Mouse (Mus musculus): Measurements from ENCODE around the gene Kpna4. TPM values are rescaled to one million over a fixed set of nuclear protein-coding genes. Genes with fewer than 3 reads are reported as not detected.

Kpna4 gene
- total RNA-seq, 2 experiments from 2014 or later = 62.2 to 69.6 TPM

DNA sequence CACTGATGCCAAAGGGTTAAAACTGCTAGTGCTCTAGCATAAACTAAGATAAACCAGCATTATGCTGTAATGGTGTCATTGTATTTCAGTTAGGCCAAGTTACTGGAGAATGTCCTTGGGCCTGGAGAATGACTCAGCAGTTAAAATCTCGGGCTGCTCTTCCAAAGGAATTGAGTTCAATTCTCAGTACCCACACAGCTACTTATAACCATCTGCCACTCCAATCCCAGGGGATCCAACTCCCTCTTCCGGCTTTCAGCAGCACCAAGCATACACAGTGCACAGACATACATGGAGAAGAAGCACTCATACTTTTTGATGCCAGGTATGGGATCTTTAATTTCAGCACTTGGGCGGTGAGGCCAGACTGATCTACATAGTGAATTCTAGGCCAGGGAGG, 8.1 kb downstream of the Kpna4 start:
- intact Hi-C loops (cut with DNase I) = no loop called here

DNA sequence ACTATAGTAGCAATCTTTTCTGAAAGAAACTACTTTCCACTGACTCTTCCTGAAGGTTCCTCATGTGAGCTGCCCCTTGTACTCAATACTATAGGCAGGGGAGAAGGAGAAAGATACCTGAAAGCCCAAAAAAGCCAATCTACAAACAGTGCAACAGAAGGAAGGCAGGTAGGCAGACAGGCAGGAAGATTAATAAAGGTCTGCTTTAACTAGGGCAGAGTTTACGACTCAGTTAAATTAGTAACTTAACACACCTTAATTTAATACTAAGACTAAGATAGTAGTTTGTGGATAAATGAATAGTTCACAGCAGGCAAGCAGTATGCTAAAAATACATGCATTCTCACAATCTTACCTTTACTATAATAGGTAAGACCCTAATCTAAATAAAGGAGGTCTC, 12.2 kb downstream of the Kpna4 start:
- intact Hi-C loops (cut with DNase I) = no loop called here
- no peak for DNase-seq (ENCODE audit: extremely low spot score in 1 of 2, low spot score in 2 of 2)

More for the DNA sequence above, 8.1 kb downstream of the Kpna4 start:
- DNase-seq (ENCODE audit: extremely low spot score in 1 of 2, low spot score in 2 of 2) = no peak

- DNase-seq (ENCODE audit: extremely low spot score in 1 of 2, low spot score in 2 of 2) = no peak
- intact Hi-C loops (cut with DNase I) = no loop called here
Observed at GRCm38 (mm10) chr3:69113956-69114355, 13.0 kb downstream of the Kpna4 start.

- intact Hi-C loops (cut with DNase I) = no loop called here
- DNase-seq (ENCODE audit: extremely low spot score in 1 of 2, low spot score in 2 of 2) = no peak
Observed at GRCm38 (mm10) chr3:69109079-69109478, 17.8 kb downstream of the Kpna4 start.

- DNase-seq (ENCODE audit: extremely low spot score in 1 of 2, low spot score in 2 of 2) = no peak
- intact Hi-C loops (cut with DNase I) = no loop called here
Observed at GRCm38 (mm10) chr3:69094456-69094855, 32.5 kb downstream of the Kpna4 start.

GRCm38 (mm10) chr3:69064005-69064404, 62.9 kb downstream of the Kpna4 start:
- peak in 1 of 2 experiments; percentile 26 for DNase-seq (ENCODE audit: extremely low spot score in 1 of 2, low spot score in 2 of 2)
- intact Hi-C loops (cut with DNase I) = no loop called here

- intact Hi-C loops (cut with DNase I) = no loop called here
- no peak for DNase-seq (ENCODE audit: extremely low spot score in 1 of 2, low spot score in 2 of 2)
Observed at GRCm38 (mm10) chr3:69062764-69063163, 64.1 kb downstream of the Kpna4 start.

- DNase-seq (ENCODE audit: extremely low spot score in 1 of 2, low spot score in 2 of 2) = no peak
- intact Hi-C loops (cut with DNase I) = no loop called here
Observed at GRCm38 (mm10) chr3:69060672-69061071, 66.2 kb downstream of the Kpna4 start.

DNA sequence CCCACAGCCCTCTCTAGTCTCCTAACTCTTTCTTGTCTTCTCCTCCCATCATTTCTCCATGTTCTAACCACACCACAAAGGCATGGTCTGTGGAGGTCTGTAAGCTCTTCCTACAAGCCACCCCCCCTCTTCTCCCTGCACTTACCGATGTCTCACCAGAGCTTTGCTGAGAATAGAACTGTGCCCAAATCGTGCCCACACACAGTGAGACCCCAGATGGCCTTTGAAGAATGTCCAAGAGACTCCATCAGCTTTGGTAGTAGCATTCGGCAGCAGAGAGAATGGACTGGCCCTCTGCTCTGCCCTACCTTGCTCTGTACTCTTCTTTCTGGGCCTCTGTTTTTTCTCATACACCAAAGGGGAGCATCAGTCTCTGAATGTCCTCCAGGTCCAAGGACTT, 71.0 kb downstream of the Kpna4 start:
- DNase-seq (ENCODE audit: extremely low spot score in 1 of 2, low spot score in 2 of 2) = no peak
- intact Hi-C loops (cut with DNase I) = no loop called here

- intact Hi-C loops (cut with DNase I) = no loop called here
- DNase-seq (ENCODE audit: extremely low spot score in 1 of 2, low spot score in 2 of 2) = no peak
Observed at GRCm38 (mm10) chr3:69054760-69055432, 72.0 kb downstream of the Kpna4 start.

DNA sequence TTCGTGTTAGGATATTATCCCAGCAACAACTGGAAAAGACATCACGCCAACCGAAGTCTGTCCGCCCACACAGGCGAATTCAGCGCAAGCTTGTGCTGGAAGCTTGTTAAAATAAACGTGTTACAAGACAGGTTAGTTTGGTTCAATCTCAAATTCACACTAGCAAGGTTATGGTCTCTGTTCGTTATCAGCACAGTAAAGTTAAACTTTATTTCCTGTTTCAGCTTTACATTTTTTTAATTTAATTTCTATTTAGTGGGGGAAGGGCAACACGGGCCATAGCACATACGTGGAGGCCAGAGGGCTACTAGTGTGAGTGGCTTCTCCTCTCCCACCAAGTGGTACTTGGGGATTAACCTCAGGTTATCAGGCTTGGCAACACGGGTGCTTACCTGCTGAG, 75.0 kb downstream of the Kpna4 start:
- intact Hi-C loops (cut with DNase I) = no loop called here
- DNase-seq (ENCODE audit: extremely low spot score in 1 of 2, low spot score in 2 of 2) = no peak

DNA sequence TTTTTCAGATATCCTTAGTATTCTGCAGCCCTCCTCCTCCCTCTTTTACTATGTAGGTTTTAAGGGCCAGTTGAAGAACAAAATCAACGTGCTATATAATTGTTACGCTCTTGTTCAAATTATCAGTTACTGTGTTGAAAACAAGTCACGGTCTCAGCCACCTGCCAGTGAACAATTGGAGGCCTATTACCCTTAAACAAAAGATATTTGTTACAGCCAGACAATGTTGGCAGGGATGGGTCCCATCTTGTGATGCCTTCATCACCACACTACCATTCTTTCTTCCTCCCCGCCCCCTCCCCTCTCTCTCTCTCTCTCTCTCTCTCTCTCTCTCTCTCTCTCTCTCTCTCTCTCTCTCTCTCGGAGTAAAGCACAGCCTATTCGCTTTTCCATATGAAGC, 77.9 kb downstream of the Kpna4 start:
- DNase-seq (ENCODE audit: extremely low spot score in 1 of 2, low spot score in 2 of 2) = no peak
- intact Hi-C loops (cut with DNase I) = no loop called here

GRCm38 (mm10) chr3:69047684-69048083, 79.2 kb downstream of the Kpna4 start:
- DNase-seq (ENCODE audit: extremely low spot score in 1 of 2, low spot score in 2 of 2) = no peak
- intact Hi-C loops (cut with DNase I) = no loop called here

GRCm38 (mm10) chr3:69046509-69046908, 80.4 kb downstream of the Kpna4 start:
- no peak for DNase-seq (ENCODE audit: extremely low spot score in 1 of 2, low spot score in 2 of 2)
- intact Hi-C loops (cut with DNase I) = no loop called here

GRCm38 (mm10) chr3:69045750-69046149, 81.2 kb downstream of the Kpna4 start:
- intact Hi-C loops (cut with DNase I) = no loop called here
- no peak for DNase-seq (ENCODE audit: extremely low spot score in 1 of 2, low spot score in 2 of 2)

DNA sequence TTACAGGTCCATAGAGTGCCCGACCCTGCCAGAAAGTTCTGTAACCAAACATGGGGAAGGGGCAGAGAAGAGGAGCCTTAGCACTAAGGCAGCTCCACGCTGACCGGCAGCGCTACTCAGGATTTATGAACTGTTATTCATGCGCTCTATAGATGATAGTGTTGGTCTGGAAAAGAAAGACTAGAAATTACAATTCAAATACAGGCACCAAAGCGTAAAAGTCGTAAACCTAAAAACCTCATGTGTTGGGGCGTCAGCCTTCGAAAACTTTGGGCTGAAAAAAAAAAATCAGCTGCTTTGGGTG, 81.6 kb downstream of the Kpna4 start:
- intact Hi-C loops (cut with DNase I) = no loop called here

GRCm38 (mm10) chr3:69044645-69045399, 82.1 kb downstream of the Kpna4 start, which contains the start of gene Trim59:
Trim59 (minus strand) TSS chr3:69044755.
- intact Hi-C loops (cut with DNase I) = loop anchor here (5.0 kb wide), 1 partner anchor 38 kb away; no protein-coding TSS in a partner anchor
- DNase-seq (ENCODE audit: extremely low spot score in 1 of 2, low spot score in 2 of 2) = peak; percentile 83 to 92

More for the DNA sequence above, 81.6 kb downstream of the Kpna4 start:
- DNase-seq (ENCODE audit: extremely low spot score in 1 of 2, low spot score in 2 of 2) = no peak

DNA sequence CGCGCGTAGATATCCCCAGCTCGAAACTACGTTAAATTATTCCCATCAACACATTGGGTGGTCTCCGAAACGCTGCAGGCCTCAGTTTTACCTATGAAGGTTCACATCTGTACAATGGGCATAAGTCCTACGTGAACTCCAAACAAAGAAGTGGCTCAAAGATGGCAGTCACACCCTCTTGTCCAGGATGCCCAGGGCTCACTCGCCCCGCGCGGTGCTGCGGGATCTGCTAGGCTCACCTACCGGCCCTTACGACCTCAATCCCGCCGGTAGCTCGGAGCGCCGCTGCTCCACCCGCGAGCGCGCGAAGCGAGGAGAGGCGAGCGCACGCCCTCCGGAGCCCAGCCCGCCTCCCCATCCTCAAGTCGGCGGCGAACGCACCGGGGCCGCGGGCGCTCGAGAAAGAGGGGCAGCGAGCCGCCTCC, 82.7 kb downstream of the Kpna4 start:
- DNase-seq (ENCODE audit: extremely low spot score in 1 of 2, low spot score in 2 of 2) = no peak
- intact Hi-C loops (cut with DNase I) = loop anchor here (5.0 kb wide), 1 partner anchor 37 kb away; no protein-coding TSS in a partner anchor

DNA sequence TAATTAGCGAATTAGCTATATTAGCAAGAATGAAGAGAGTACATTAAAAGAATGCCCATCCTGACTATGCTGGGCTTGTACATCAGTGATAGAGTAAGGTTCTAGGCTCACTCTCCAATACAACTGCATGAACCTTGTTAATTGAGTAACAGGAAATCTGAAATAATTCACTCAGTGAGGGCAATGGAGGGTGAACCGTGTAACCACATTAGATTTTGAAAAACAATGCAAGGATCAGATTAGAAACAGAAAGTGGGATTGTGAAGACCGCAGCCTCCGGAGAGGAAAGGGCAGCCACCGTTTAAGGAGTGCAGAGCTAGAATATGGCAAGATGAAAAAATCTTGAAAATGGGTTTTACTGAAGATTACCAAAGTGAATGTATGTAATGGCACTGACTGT, 85.6 kb downstream of the Kpna4 start:
- DNase-seq (ENCODE audit: extremely low spot score in 1 of 2, low spot score in 2 of 2) = no peak
- intact Hi-C loops (cut with DNase I) = loop anchor here (5.0 kb wide), 1 partner anchor 34 kb away; no protein-coding TSS in a partner anchor

- no peak for DNase-seq (ENCODE audit: extremely low spot score in 1 of 2, low spot score in 2 of 2)
- intact Hi-C loops (cut with DNase I) = loop anchor here (5.0 kb wide), 1 partner anchor 33 kb away; no protein-coding TSS in a partner anchor
Observed at GRCm38 (mm10) chr3:69040105-69040504, 86.8 kb downstream of the Kpna4 start.
